Mouse (Mus musculus): ENCODE data around the gene Sdhc.

Gene Sdhc

DNA sequence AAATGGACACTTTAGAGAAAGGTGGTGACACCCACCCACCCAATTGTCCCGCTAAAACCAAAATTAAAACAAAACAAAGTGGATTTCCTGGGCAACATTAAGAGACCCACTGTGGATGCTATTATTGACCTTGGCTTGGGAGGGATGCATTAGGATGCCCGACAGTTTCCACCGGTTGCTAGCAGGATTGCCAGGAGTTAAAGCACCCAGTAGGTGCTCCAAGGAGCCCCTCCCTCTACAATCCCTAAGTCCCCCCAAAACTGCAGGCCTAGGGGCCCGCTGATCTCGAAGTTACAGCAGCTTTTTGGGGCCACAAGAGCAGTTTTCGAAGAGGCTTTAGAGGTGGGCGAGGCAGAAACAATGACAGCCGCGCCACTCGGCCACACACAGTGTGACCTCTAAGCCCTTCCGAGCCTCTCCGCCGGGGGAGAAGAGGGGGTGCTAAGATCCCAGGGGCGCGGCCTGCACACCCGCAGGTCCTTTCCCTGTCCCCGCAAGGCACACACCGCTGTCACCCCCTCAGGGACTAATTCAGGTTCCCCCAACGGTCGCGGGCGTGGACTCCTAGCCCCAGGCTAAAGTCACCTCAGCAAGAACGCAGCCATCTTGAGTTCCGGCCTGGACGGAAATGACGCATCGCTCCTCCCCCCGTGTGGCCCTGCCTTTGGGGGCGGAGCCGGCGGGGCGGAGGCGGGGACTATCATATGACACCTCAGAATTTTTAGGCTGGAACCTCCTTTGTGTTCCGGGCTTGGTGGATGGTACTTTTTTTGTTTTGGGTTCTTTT lies at the start of gene Sdhc, which contains the start of gene Mpz:
Sdhc (minus strand) TSS at position 630 of the 787 bp plus-strand sequence.
Mpz (plus strand) TSS at position 738 of the 787 bp plus-strand sequence.
- DNase-seq (ENCODE audit: low read depth, low spot score) = peak; percentile 90

DNA sequence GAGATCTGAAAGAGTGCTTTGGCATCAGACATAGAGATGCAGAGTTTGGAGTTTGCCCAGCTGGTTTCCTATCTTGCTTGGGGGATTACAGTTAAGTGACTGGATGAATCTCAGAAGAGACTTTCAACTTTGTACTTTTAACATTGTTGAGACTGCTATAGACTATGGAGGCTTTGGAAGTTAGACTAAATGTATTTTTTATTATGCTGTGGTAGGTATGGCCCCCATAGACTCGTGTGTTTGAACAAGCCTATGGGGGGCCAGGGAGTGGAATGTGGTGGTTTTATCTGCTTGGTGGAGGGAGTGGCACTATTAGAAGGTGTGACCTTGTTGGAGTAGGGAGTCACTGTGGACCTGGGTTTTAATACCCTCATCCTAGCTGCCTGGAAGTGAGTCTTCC lies 49.1 kb upstream of the Sdhc start:
- no peak for DNase-seq (ENCODE audit: low read depth, low spot score)

DNA sequence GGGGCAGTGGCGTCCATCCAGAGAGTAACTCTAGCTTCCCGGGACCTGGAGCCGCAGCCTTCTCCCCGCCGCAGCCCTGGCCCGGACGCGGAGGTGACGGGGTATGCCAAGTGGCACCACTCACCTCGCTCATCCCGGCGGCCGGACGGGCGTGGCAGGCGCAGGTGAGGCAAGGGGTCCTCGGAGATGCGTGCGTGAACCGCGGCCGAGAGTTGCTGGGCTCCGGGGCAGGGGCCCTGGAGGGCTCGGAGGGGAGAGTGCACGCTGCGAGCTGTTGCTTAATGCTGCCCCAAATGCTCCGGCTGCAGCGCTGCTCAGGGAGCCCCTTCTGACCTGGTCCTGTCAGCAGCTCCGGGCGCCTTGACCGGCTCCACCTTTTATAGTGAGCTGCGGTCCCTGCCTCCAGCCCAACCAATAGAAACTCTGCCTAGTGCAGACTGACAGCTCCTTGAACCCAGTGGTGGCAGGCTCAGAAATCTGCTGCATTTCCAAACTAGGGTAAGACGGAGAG lies 45.5 kb upstream of the Sdhc start, which contains the start of gene Pcp4l1:
Pcp4l1 (minus strand) TSS at position 382 of the 511 bp plus-strand sequence.
- peak; percentile 68 for DNase-seq (ENCODE audit: low read depth, low spot score)

DNA sequence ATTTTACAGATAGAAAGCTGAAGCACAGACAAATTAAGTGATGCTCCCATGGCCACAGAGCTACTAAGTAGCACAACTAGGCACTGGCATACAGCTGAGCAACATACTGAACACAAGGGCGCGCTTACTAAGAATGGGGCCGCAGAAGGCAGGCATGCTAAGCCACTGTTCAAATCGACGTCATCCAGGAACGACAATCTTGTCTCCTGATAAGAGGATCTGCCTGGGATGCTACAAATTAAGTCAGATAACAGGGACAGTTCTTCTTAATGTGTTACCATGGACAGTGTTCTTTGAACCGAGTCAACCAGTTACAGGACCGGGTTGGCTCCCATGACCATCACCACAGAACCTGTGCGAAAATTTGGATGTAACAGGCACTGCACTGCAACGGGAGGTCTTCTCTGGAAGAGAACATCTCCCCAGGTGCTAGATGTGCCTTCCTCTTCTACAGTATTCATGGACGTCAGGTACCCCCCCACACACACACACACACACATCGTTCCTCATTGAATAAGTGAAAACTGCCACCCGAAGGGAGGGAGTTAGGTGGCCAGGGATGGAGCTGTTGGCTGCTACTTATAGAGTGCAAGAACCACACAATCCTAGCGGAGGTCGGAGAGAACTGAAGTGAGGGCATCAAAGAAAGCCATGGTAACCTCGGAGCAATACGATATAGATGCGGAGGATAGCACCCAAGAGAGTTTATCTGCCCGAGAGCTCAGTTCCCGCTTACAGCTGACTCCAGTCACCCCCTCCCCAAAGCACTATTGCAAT lies 44.8 kb upstream of the Sdhc start:
- DNase-seq (ENCODE audit: low read depth, low spot score) = no peak

DNA sequence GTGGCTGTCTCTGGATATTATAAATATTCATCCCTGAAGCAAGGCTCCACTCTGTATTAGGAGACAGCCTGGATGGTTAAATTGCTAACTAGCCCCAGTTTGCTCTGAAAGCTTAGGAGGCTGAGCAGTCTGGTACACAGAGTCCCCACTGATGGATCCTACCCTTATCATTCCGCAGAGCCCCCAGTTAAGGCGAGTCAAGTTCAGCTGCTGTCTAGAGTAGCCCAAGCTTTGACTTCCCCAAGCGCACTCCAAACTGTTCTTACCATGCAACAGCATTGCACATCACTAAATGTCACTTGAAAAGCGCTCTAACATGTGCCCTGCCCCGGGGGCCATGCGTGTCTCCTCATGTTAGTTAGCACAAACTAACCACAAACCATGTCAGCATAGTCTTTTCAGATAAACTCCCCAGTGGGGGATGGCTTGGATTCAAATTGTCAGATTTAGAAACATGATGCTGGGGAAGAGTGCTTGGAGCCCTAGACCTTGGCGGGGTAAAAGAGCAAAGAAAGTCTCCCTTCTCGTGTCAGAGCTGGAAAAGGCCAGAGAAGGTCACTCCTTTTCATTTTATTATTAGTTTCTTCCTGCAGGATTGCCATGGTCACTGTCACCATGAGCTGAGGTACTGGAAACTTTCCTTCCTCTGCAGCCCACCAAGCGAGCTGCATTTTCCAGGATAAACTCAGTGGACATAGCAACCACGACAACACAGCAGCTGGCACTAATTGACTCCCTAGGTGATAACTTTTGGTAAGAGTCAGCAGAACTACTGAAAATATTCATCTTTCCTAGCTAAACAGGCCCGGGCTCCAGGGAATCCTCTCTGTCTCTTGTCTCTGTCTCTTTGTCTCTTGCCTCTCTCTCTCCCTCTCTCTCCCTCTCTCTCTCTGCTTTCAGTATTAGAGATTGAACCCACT lies 43.8 kb upstream of the Sdhc start:
- no peak for DNase-seq (ENCODE audit: low read depth, low spot score)

DNA sequence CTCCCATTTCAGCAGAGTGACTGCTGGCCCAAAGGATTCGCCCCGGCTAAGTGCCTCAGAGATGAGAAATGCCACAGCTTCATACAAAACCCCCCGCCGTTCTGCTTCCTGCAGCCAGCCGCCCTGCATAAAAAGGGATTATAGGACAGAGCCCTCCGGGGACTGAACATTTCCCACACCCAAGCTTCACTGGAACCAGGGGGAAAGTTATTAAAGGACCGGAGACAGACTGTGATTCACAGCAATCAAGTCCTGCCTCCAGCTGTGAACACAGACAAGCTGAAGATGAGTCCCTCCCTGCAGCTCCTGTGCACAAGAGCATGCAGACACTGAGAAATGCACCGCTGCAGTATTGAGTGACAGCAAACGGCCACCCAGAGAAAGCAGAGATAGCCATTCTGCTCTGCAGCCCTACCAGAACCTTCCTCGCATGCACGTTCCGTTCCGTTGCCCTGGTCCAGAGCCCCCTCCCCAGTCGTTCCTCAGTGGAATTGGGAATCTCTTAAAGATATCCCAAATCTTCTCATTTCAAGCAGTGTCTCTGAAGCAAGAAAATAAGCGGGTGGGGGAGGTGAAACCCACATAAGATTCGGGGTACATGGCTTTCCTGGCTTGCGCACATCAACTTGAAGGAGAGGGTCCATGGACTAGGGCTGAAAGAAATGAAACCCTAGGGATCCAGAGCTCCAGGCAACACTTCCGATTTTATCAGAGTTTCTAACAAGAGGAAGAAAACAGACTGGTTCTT lies 42.9 kb upstream of the Sdhc start:
- no peak for DNase-seq (ENCODE audit: low read depth, low spot score)

DNA sequence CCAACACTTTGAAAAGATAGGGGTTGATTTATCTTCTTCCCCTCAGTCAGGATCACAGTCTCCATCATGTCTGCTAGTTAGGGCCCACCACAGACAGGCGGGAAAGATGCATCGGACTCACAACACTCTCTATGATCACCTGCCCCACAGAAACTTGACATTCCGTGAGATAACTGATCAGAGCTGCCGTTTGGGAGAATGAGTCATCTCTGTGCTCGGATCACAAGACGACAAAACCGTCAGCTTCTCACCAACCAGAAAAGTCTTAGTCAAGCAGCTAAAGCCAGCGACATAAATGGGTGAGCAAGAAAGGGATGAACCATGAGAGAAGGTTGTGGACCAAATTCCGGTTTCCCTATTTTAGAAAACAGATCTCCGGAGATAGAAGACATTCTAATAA lies 41.9 kb upstream of the Sdhc start:
- DNase-seq (ENCODE audit: low read depth, low spot score) = no peak

DNA sequence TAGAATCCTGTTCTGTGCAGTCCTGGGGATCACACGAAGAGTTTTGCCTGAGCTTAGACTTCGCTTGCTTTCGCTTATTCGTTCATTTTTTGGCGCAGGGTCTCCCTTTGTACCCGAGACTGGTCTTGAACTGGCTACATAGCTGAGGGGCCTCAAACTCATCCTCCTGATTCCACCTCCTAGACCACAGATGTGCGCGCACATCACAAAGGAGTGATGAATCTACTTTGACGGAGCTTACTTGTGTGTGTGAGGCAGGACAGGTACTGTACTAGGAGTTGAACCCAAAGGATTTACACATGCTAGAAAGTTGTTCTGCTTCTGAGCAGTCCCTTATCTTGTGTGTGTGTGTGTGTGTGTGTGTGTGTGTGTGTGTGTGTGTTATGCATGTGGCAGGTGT lies 40.4 kb upstream of the Sdhc start:
- no peak for DNase-seq (ENCODE audit: low read depth, low spot score)

DNA sequence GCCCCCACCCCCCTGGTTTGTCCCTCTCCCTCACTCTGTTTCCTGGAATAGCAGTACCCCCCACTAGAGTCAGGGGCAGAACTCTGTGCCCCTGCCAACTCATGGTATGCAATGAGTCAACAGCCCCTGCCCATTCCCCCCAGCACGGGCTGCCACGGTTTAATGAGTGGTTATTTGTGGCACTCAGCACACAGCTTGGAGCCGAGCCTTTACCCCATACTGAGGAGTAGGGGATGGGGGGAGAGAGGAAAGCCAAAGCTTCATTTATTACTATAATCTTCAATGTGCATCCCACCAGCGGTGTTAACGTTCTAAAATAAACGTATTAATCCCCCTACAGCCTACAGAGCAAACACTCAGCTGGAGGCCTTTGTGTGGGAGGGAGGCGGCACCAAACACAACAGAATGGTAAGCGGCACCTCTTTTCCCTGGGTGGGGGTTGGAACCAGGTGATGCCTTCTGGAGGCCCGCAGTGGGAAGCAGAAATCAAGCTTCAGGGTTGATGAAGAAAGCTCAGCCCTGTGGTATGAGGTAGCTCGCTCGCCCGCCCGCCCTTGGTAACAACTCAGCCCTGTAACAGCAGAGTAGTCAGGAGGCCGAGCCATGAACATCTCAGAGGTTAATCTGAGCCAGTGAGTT lies 39.2 kb upstream of the Sdhc start:
- no peak for DNase-seq (ENCODE audit: low read depth, low spot score)

DNA sequence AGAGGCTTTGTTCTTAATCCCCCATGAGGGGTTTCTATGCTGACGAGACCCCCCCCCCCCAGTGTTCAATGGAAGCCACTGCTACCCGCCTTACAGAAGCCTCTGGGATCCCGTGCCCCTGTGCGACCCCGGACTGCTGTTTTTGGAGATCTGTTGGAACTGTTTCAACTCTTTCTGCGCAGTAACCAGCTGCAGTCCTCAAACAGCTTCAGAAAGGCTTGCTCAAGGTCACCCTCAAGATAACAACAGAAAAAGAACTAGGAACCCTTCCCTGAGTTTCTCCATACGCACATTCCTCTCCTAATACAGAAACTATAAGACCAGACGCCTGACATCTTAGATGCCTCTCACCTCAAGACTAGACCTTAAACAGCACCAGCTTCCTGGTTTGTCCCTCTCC lies 38.6 kb upstream of the Sdhc start:
- DNase-seq (ENCODE audit: low read depth, low spot score) = no peak

DNA sequence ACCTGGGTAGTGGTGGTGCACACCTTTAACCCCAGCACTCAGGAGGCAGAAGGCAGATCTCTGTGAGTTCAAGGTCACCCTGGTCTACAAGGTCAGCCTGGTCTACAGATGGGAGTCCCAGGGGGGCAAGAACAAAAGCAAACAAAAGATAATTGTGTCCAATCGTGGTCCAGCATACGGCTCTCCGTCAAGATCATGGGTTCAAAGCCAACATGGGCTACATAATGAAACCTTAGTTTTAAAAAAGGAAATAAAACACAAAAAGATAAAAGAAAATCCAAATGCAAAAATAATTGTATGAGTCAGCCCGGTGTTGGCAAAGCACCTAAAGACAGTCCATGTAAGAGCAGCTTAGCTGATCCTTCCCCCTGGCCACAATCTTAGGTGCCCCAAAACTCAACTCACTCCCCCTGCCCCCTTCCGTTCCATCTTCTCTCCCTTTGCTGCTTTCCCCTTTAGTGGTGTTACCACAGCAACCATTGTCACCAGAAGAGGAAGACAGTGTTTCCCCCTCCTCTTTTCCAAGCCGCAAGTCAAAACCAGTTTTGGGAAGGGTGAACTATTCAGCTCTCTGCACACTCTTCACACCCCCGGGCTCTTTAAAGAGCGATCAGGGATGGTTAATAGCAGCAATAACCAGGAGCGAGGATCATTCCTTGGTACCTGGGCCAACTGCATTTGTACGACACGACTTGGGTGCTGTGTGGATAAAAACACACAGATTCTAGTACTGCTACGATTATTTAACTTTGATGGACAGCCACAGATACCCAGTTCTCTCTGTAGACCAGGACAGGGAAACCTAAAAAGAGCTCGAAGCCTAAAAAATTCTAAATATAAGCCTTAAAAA lies 37.7 kb upstream of the Sdhc start:
- no peak for DNase-seq (ENCODE audit: low read depth, low spot score)

DNA sequence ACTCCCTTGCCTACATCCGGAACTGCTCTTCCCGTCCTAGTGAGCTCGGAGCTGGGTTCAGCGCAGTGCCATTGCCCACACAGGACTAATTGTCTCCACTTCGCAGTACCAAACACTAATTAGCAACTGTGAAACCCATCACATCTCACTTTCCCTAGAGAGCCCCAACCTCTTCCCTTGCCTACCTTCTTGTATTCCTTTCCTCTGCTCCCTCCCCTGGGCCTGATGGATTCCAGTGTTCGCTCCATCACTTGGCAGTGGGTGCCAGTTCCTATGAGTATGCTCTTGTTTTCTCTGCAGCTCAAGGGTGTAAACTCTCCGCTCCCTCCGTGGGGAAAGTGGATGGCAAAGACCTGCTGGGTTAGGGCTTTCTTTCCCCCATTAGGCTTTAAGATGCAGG lies 35.3 kb upstream of the Sdhc start:
- no peak for DNase-seq (ENCODE audit: low read depth, low spot score)

DNA sequence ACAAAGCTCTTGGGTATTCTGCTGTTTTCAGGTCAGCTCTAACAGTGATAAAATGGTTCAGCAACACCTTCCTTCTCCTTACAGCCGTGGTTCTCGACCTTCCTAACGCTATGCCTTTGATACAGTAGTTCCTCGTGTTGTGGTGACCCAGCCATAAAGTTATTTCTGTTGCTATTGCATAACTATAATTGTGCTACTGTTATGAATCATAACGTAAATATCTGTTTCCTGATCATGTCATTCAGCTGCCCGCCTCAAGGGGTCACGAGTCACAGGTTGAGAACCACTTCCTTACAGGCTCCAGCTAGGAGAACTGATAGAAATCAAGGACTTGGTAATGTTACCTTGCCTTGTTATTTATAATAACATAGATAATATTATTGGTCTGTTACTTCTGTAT lies 33.9 kb upstream of the Sdhc start:
- DNase-seq (ENCODE audit: low read depth, low spot score) = peak; percentile 32

DNA sequence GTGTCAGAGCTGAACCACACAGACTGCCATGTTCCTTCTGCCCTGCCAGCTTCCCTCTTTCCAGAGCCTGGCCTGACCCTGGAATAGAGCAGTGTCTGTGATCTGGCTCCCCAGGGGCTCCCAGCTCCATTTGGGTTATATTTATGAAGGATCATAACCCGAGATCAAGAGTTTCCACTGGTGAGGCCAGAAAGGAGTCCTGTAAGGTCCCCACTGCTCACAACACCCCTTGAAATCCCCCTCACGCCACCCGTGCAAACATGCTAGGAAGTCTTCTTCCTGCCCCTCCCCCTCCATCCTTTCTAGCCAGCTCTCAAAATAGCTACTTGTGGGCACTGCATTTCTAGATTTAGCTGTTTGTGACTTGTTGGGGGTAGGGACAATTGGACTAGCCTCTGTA lies 33.2 kb upstream of the Sdhc start:
- DNase-seq (ENCODE audit: low read depth, low spot score) = peak; percentile 32

DNA sequence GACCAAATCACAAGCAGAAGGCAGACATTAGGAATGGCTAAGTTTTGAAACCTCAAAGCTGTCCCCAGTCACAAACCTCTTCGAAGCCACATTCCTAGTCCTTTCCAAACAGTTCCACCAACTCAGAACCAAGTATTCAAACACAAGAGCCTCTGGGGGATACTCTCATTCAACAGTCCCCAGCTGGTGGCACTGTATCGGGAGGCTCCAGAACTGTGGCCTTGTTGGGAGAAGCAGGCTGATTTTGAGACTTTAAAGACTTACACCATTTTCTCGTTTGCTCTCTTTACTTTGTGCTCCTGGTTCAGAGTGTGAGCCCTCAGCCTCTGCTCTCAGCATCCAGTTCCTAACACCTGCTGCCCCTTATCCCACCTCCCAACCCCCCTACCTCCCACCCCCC lies 32.6 kb upstream of the Sdhc start:
- DNase-seq (ENCODE audit: low read depth, low spot score) = no peak

DNA sequence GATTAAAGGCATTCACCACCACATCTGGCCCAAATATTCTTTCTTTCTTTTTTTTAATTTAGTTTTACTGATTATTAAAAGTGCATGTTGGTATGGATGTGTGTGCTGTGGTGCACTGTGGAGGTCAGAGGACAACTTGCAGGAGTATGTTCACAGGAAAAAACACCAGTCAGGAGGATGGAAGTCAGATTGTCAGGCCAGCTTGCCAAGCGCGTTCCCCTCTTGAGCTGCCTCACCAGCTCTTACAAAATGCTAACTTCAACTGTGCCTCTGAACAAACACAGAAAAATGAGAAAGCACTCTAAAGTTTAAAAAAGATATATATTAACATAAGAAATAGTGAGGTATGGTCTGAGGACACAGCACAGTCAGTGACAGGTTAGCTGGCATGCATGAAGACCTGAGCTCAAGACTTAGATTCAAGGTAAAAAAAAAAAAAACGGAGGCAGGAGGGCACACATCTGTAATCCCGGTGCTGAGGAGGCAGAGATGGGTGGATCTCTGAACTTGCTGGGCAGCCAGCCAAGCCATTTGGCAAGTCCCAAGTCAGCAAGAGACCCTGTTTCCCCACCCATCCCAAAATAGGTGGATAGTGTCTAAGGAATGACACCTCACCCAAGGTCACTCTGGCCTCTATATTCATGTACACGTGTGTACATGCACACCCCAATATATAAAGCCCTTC lies 29.2 kb upstream of the Sdhc start:
- DNase-seq (ENCODE audit: low read depth, low spot score) = no peak

DNA sequence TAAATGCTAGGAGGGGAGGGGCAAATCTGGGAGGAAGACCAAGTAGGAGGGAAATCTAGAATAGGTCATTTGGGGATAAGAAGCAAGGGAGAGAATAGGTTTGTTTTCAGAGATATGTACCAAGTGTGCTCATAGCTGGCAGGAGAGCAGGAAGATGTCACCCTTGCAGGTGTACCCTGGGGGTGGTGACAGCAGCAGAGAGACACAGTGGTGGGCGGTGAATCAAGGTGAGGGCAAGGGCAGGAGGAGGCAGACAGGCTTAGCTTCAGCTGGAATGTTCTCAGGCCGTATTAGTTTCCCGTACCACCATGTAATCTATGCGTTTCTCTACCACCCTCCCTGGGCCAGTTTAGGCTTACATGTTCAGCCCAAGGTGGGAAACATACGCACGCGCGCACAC lies 22.4 kb upstream of the Sdhc start:
- DNase-seq (ENCODE audit: low read depth, low spot score) = no peak

DNA sequence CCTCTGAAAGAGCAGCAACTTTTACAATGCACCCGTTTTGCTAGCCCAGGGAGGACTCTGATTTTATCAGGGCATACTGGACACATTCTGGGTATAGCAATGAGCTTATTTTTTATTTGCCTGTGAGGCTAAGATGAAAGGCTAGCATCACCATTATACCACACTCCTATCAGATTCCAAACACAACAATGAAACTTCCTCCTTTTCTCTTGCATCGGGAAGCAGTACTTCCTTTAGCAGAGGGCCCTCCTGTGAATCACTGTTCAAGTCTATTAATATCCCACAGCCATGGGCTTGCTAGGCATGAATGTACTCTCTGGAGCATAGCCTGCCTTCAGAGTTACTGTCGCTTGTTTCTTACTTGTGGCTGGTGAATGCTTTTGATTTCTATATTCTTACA lies 20.7 kb upstream of the Sdhc start:
- DNase-seq (ENCODE audit: low read depth, low spot score) = no peak

DNA sequence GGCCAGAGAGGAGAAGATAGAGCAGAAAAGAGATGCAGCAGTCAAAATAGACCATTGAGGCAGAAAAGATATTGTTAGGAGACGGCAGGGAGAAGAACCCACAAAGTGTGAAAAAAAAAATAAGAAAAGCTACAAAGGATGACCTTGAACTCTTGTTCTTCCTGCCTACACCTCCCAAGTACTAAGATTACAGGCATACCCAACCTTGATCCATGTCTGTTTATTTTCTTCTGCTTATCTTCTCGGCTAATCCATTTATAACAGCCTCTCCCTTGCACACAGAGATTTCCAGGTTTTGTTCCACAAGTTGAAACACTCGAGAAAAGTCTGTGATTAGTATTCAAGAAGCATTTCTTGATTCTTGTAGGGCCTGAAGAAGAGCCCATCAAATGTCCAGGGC lies 19.5 kb upstream of the Sdhc start:
- no peak for DNase-seq (ENCODE audit: low read depth, low spot score)
